Mouse (Mus musculus) right cerebral cortex, postnatal 4 days (tissue): ENCODE data around the gene Arhgef10l.
A peak's percentile ranks its signal among the peaks of the same experiment; 100 is the strongest.
"Not testable (repeated sequence)": the region's sequence is repeated elsewhere in the genome, so short reads cannot be mapped to it uniquely, and the experiment has no call there.

Source experiments
- DNase-seq: peaks from one replicate; pipeline ENCODE4 v3.0.0-alpha.2; 2022

The Arhgef10l gene

GRCm38 (mm10) chr4:140567911-140568480 lies 97.8 kb downstream of the Arhgef10l start:
- no peak for DNase-seq

GRCm38 (mm10) chr4:140566785-140567184 lies 99.0 kb downstream of the Arhgef10l start:
- no peak for DNase-seq

DNA sequence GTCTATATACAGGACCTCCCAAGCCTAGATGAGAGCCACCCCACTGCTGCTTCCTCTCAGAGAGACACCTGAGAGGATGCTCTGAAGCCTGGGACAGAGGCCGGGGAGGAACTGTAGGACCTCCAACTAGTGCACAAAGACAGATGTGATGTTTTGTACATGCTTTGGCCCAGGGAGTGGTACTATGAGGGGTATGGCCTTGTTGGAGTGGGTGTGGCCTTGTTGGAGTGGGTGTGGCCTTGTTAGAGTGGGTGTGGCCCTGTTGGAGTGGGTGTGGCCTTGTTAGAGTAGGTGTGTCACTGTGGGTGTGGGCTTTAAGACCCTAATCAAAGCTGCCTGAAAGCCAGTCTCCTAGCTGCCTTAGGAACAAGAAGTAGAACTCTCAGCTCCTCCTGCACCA lies 101.4 kb downstream of the Arhgef10l start:
- not testable (repeated sequence) for DNase-seq

DNA sequence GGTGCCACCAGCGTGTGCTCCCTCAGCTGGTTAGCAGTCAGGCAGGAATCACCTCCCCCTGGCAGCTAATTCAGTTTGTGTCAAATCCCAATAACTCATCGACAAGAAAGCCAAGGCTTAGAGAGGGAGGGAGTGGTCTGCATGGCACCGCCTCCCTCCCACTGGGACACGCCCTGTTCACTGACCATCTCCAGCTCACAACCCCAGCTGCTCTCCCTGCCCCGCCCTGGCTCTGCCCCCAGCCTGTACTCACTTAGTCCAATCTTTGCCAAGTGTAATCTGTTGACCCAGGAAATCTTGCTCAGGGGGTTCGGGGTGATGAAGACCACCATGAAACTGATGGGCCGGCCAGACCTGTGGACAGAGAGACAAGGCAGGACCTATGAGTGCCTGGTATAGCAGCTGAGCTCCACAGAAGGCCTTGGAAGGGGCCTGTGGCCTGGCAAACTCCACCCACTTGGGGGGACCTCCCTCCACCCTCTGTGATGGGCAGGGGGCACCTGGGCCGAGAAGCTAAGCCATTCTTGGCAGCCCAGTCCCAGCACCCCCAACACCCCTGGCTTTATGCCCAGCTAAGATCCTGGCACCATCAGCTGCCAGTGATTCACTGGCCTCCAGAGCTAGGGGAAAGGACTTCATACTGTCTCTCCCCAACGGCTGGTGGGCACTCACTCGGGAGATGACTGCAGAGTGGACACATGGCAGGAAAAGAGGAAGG lies 103.2 kb downstream of the Arhgef10l start:
- peak; percentile 46 for DNase-seq

- no peak for DNase-seq
These were observed 104.1 kb downstream of the Arhgef10l start for GRCm38 (mm10) chr4:140561744-140562143.

DNA sequence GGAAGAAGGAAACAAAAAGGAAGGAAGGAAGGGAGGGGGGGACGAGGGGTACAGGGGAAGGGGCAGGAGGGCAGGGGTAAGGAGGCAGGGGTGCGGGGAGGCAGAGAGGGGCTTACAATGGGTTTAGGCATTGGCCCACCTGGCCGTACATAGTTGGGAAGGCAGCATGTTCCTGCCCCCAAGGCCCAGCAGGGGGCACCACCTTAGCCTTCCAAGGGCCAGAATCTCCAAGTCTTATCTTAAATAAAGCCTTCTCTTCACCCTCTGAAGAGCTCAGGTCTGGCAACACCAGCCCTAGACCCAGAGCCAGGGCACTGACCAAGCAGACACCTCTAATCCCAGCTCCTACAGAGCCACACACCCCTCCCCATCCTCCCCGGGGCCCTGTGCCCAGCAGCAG lies 106.0 kb downstream of the Arhgef10l start:
- DNase-seq = no peak

DNA sequence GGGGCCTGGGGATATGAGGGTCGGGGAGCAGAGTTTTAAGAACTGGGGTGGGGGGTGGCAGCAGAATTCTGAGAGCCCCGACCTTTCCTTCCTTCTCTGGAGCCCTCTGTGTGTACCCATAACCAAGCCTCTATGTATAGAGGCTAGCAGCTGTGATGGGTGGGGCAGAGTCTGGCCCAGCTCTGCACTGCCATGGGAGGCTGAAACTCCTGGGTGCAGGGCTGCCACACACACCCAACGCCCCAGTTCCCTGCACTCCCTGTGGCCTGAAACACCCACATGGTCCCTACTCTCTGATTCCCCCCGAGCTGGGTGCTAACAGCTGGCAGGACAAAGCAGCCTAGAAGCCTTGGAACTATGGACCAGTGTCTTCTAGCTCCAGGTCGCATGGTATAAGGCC lies 107.6 kb downstream of the Arhgef10l start:
- no peak for DNase-seq

- DNase-seq = no peak
These were observed 109.3 kb downstream of the Arhgef10l start for GRCm38 (mm10) chr4:140556561-140556960.

- DNase-seq = peak; percentile 73
These were observed 110.5 kb downstream of the Arhgef10l start for GRCm38 (mm10) chr4:140555273-140555672.

DNA sequence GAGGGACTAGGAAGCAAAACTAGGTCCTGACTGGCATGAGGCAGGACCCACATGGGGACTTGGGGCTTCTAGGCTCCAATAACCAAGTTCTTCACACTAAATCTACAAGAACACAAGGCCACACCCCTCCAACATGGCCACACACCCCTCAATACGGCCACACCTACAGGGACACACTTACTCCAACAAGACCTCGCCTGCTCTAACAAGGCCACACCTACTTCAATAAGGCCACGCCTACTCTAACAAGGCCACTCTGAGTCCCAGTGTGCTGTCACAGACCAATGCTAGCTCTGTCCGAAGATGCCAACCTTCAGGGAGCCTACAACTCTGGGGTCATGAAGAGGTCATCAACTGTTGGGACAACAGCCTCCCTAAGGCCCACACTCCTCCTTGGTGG lies 111.3 kb downstream of the Arhgef10l start:
- no peak for DNase-seq

DNA sequence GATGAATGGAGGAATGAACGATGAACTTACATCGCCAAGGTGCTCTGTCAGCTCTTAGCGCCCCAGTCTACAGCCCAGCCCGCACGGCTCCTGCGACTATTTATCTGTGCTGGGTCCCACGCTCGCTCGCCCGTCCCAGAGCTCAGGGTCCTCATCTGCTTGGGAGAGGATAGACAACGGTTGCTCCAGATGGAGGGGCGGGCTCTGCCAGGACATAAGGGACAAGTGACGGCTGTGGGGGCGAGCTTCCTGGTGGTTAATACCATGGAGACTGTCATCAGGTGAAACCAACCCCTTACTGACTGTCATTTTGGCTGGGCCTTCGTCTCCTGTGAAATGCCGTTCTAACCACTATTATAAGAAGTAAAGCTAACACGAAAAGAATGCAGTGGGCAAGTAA lies 114.0 kb downstream of the Arhgef10l start:
- DNase-seq = no peak

- no peak for DNase-seq
These were observed 115.1 kb downstream of the Arhgef10l start for GRCm38 (mm10) chr4:140550670-140551069.

GRCm38 (mm10) chr4:140549975-140550374 lies 115.8 kb downstream of the Arhgef10l start:
- DNase-seq = peak; percentile 34

- DNase-seq = peak; percentile 89
These were observed 118.3 kb downstream of the Arhgef10l start for GRCm38 (mm10) chr4:140547488-140547887.

DNA sequence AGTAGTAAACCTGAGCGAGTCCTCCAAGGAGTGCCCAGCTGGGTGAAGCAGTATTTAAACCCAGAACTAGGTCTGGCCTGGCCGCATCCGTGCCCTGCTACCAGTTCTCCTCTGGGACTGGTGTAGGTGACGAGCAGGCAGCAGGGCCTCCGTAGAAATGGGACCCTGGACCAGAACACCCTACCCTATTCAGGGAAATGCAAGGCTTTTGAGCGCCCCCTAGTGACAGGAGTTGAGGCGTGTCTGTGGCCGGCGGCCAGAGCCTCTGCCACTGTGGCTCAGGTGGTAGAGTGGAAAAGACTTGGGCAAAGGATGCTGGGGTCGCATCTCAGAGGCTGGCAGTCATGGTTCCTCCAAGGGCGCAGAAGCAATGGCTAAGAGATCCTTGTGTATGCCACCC lies 126.7 kb downstream of the Arhgef10l start:
- DNase-seq = peak; percentile 71

GRCm38 (mm10) chr4:140537561-140538021 lies 128.2 kb downstream of the Arhgef10l start:
- DNase-seq = no peak

- no peak for DNase-seq
These were observed 130.5 kb downstream of the Arhgef10l start for GRCm38 (mm10) chr4:140535323-140535722.

- DNase-seq = no peak
These were observed 133.5 kb downstream of the Arhgef10l start for GRCm38 (mm10) chr4:140532270-140532669.

- DNase-seq = no peak
These were observed 134.8 kb downstream of the Arhgef10l start for GRCm38 (mm10) chr4:140531024-140531423.

DNA sequence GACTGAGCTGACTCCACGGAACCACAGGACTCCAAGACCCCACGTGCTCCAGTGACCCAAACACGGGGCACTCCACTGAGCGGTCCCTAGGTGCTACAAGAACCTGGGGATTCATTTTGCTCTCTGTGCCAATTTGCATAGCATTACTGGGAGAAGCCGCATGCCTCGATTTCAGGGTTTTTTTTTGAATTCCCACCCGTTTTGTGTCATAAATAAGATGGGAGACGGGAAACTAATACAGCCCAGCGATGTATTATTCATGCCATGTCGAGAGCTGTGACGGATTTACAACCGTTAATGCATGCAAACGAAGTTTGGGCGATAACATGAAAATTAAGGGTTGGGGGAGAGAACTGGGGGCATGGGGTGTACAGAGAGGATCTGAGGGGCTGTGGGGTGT lies 136.1 kb downstream of the Arhgef10l start:
- DNase-seq = no peak

DNA sequence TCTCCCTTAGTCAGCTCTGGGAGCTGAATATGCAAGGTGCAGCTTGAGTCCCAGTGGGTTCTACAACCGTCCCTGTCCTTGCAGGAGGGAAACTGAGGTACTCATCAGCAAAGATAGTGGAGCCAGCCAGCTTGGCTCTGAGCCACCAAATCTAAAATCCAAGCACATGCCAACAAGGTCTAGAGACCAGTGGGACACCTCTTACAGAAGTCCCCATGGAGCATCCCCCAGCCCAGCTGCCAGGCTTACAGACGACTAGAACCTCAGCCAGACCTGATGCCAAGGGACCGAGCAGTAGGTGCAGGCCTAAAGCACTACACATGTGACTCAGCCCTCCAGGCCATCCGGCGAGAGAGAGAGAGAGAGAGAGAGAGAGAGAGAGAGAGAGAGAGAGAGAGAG lies 137.4 kb downstream of the Arhgef10l start:
- no peak for DNase-seq

GRCm38 (mm10) chr4:140525674-140526177 lies 140.1 kb downstream of the Arhgef10l start:
- DNase-seq = no peak

- no peak for DNase-seq
These were observed 140.9 kb downstream of the Arhgef10l start for GRCm38 (mm10) chr4:140524927-140525326.

DNA sequence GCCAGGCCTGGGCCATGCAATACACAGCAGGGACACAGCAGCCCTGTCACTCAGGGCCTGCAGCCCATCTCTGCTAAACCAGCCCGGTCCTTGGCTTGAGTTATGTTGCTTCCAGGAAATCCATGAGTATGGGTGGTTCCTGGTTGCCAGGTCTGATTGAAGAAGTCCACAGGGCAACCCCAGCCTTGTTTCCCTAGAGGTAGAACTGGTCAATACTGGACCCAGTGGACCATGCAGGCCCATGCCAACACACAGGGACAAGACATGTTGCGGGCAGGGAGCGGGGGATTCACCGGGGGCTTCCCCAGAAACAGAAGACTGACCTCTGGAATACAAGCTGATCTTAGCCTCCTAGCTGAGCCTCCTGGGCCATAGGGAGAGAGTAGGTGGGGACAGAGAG lies 142.9 kb downstream of the Arhgef10l start:
- no peak for DNase-seq
